Mouse (Mus musculus): Measurements from ENCODE around the gene Scgb1b30. TPM values are rescaled to one million over a fixed set of nuclear protein-coding genes. Genes with fewer than 3 reads are reported as not detected.
A peak's percentile ranks its signal among the peaks of the same experiment; 100 is the strongest.
"Not testable (repeated sequence)": the region's sequence is repeated elsewhere in the genome, so short reads cannot be mapped to it uniquely, and the experiment has no call there.

Gene Scgb1b30
- not detected for total RNA-seq (2021)

DNA sequence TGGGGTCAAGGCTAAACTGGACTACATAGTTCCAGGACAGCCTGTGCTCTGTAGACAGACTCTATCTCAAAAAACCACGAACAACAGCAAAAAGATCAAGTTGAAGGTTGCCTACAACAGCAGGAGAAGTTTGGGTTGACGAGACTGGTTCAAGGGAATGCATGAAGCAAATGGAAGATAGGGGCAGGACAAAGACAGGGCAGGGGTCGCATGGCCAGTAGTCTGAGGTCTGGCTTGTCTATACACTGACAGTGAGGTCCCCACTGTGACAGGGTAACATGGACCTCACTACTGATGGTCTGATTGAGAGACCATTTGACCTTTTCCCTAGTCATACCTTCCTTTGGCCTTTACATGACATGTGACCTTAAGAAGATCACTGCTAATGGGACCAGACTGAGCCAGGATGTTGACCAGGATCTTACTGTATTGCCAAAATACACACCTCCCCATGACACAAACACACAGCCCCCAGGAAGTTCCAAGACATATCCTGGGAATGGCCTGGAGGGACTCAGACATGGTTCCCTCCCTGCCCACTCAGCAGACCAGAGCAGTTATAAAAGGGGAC is at the start of gene Scgb1b30:
Gene Scgb1b30 (plus strand): TSS at position 521 of the 571 bp plus-strand sequence.
- intact Hi-C loops (cut with DNase I), result no loop called here
- DNase-seq, result no peak

DNA sequence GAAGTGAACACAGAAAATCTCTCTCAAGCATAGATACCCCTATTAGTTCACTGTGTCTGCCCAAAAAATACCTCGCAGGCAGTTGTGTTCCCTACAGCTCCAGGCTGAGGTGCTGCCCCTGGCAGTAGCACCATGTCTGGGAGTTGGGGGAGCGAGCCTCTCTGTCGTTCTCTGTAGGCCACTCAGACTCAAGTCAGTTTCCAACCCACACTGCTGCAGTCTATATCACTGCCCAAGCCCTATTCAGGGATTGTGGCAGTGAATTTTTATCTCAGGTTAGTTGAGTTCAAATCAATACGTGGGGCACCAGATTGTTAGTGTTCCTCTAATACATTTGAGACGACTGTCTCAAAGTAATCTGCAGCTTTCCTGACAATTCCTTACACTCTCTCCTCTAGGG is 27.1 kb upstream of the Scgb1b30 start:
- intact Hi-C loops (cut with DNase I); DNase-seq: not testable (repeated sequence)

DNA sequence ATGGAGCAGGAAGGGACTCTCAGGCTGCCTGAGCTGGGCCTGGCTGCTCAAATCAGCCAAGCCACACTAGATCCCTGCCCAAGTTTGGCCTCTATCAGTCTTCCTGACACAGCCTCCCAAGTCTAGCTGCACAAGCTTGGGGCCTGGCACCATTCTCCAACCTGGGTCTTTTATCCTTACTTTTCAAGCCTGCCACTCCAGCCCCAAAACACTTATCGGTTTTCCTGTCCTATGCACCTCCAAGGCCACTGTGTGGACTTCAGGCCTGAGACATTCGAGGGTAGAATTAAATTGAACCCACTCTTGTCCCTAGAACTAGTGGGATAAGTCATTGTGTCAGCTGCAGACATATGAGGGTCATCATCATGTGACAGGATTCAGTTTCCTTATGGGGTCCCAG is 4.8 kb downstream of the Scgb1b30 start:
- intact Hi-C loops (cut with DNase I), result no loop called here
- DNase-seq, result no peak

DNA sequence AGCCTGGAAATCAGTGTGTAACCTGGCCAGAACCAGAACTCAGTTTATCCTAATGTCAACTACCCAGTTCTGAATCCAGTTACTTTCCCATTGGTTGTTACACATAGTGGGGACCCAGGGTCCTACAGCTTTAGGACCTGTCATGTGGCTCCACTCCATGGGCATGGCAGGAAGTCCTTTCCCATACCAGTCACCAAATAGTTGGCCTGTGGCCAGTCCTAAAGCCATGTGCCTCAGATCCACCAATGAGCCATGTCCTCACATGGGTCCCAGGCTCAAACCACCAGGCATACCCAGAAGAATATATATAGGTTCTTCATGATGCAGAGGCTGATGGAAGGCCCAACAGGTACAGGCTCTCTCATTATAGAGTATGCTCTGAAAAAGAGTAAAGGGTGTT is 6.0 kb downstream of the Scgb1b30 start:
- intact Hi-C loops (cut with DNase I), result no loop called here
- no peak for DNase-seq

DNA sequence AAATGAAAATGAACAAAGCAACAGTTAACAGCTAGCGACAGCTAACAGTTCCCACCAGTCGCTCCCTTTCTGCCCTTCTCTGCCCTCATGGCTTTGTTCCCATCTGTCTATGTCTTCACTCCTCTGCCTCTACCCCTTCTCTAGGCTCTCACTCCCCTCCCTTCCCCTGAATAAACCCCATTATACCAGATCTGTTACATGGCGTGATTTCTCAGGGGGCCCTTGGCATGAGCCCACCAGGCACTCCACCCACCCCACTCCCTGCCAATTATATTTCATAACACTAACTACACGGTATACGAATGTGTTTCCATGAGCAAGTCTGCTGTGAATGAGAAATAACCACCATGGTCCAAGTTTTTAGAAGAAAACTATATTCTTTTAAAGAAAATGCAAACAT is 14.0 kb downstream of the Scgb1b30 start:
- DNase-seq, result no peak
- intact Hi-C loops (cut with DNase I), result no loop called here

DNA sequence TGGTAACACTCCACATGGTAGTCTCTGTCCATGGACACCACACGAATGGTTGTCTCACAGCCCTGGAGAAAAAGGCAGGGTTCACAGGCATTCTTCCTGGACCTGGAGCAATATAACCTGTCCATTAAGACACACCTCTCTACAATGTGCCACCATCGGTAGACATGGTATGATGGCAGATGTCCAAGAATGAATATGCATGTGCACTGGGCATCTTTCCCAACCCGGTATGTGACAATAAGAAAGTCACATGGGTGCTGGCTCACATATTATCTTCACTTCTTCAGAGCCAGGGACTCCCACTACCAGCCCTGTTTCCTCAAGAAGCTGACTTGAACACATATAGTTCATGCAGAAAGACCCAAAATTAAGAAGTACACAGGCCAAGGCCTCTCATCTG is 21.4 kb downstream of the Scgb1b30 start:
- DNase-seq, result no peak
- intact Hi-C loops (cut with DNase I), result no loop called here

DNA sequence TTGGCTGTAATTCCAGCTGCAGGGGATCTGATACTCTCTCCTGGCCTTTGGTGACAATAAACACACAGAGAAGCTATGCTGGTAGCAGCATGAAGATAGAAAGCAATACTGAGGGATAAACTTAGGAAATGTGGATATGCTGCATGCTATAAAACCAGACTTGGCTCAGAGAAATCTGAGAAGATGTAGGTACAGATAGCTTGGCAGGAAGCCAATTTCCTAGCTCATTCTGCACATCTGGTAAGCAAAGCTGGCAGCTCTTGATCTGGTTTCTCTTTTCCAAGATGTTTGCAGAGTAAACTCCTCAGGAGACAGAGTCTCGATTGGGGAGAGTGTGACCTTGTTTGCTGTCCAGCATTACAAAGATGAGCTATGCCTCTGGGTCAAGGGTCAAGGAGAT is 25.4 kb downstream of the Scgb1b30 start:
- intact Hi-C loops (cut with DNase I); DNase-seq: not testable (repeated sequence)

DNA sequence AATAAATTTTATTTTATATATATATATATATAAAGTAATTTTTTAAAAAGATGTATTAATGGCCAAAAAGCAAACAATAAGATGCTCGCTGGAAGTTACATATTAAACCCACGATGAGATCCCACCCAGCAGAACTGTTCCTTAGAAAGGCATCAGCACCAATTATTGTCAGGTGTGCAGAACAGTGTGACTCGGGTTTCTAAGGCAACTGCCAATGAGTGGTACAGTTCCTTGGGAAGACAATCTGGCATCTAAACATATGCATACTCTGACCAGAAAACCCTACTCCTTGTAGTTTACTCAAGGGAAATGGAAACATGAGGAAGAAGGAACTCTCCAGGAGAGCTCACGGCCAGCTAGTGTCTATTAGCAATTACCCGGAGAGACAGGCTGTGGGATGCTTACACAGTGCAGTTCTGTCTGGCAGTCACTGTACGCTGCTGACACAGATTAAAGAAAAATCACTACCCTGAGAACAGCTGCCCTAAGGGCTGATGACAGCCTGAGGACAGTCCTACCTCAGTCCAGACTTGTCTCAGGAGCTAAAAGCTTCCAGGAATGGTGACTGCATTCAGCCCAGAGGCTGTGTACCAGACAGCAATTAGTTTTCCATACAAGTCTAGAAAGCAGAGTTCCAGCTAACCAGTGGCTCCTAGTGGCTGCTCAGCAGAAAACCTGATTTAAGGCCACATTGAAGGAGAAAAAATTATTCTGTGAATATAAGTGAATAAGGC is 27.9 kb downstream of the Scgb1b30 start:
- no peak for DNase-seq

DNA sequence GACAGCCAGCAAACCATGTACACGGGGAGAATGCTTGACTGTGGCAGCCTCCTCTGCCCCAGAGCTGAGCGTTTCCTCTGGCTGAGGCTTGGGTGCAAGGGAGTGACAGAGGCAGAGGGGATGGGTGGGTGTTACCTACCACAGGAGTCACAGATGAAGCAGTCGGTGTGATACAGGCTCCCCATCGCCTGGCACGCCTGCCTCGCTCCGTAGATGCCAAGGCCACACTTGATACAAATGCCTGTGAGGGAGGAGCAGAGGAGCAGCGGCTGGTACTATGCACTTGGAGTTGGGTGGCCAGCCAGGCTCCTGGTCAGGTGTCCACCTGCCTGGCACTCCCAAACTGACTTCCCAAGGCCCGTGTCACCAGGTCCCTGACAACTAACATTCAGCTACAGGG is 30.1 kb downstream of the Scgb1b30 start:
- intact Hi-C loops (cut with DNase I), result no loop called here
- DNase-seq, result no peak

More for the DNA sequence above, 27.9 kb downstream of the Scgb1b30 start:
- intact Hi-C loops (cut with DNase I), result no loop called here

DNA sequence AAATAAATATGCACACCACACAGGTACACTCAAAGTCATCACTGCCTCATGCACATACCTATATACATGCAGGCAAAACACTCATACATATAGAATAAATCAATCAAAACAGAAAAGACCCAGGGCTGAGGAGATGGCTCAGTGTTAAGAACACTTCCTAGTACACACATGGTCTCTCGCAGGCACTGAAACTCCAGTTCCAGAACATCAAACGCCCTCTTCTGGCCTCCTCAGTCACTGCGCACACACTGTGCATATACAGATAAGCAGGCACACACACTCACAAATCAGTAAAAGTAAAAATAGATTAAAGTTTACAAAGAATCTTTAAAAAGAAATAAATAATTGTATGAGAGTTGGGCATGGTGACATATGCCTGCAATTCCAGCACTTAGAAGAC is 31.1 kb downstream of the Scgb1b30 start:
- DNase-seq, result no peak

DNA sequence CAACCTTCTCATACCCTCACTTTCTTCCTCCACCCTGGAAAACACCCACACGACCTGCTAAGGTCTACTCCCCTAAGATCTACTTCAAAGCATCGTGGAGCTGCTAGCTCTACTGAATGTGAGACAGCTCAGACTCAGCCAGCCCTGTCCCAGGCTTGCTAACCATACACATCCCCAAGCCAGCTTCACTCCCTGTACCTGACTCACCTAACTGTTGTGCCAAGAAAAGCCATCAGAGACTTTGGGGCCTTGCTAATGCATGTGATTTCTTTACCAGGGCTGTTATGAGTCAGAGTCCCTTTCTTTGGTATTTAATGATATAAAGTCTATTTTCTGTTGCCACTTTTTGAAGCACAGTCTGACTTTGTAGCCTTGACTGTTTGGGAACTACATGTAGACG is 35.9 kb downstream of the Scgb1b30 start:
- no peak for DNase-seq
- intact Hi-C loops (cut with DNase I), result loop anchor here (5.0 kb wide), 1 partner anchor 66 kb away; the partner anchor contains the start of gene Pdcd2l

More for the DNA sequence above, 31.1 kb downstream of the Scgb1b30 start:
- intact Hi-C loops (cut with DNase I), result no loop called here

DNA sequence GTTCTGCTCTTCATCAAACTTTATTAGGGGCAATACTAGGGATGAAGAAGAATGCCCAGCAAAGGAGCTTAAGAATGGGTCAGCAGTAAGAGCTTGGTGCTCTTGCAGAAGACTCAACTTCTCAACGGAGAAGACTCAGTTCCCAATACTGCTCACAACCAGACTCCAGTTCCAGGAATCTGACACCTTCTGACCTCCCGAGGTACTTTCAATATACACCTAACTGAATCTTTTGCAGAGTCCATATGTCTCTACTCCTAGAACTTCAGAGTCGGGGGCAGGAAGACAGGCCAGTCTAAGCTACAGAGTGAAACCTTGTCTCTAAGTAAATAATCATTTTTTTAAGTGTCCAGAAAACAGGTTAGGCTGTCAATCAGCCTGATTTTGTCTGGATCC is 36.7 kb downstream of the Scgb1b30 start:
- intact Hi-C loops (cut with DNase I), result loop anchor here (2.0 to 5.0 kb wide), 2 partner anchors 37 to 65 kb away; partner anchors contain the start of genes Pdcd2l and Uba2

DNA sequence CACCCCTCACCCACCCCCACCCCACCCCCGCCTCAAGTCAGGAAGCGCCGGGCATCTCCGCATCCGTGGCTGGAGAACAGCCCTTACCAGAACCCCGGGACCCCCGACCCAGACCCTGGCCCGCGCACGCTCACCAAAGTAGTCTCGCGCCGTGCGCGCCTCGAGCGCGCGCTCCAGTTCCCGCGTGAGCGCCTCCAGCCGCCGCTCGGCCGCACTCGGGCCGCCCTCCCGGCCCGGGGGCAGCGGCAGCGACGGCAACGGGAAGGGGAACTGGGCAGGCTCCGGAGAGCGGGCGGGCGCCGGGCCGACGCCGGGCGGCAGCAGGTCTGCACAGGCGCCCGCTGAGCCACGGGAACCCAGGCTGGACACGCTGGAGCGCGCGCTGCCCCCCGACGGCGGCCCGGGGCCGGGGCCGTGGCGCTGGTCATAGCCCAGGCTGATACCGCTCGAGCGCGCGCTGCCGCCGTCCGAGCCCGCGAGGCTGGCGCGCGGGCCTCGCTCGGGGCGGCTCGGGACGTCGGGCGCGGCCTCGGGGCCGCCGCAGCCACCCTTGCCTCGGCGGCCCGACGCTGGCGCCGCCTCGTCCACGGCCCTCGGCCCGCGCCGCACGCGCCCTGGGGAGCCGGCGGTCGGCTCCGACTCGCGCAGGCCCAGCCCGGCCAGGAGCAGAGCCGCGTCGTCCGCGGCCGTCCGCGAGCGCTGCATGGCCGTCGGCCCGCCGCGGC is 37.3 kb downstream of the Scgb1b30 start:
- intact Hi-C loops (cut with DNase I), result loop anchor here (2.0 to 5.0 kb wide), 2 partner anchors 36 to 65 kb away; partner anchors contain the start of genes Pdcd2l and Uba2
- DNase-seq, result peak; percentile 29 to 48

More for the DNA sequence above, 36.7 kb downstream of the Scgb1b30 start:
- no peak for DNase-seq

DNA sequence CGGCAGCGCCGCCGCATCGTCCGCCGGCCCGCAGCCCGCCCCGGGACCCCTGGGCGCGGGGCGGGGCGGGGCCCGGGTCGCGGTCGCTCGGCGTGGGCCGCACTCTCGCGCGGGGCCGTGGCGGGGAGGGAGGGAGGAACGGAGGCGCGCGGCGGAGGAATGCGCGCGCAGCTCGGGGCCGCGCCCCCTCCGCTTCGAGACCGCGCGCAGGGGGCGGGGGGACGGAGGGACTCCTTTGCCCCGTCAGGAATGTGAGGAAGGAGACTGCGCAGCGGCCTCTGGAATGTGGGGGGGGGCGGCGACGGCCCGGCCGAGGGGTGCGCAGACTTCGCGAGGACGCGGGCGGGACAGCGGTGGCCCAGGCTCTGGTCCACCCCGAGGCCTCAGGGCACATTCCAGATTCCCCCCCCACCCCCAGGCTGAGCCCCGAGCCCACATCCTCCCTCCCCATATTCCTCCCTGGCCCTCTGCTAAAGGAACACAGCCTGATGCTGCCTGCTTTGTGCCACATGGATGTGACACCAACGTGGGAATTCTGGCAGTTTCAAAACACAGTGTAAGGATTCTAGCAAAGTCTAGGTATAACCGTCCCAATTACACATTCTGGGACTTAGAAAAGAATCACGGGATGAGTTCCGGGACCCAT is 38.0 kb downstream of the Scgb1b30 start, which contains the start of gene Wtip:
Gene Wtip (minus strand): TSS at position 152 of the 646 bp plus-strand sequence.
- peak; percentile 74 to 81 for DNase-seq
- intact Hi-C loops (cut with DNase I), result loop anchor here (2.0 to 5.0 kb wide), 2 partner anchors 36 to 64 kb away; partner anchors contain the start of genes Pdcd2l and Uba2

DNA sequence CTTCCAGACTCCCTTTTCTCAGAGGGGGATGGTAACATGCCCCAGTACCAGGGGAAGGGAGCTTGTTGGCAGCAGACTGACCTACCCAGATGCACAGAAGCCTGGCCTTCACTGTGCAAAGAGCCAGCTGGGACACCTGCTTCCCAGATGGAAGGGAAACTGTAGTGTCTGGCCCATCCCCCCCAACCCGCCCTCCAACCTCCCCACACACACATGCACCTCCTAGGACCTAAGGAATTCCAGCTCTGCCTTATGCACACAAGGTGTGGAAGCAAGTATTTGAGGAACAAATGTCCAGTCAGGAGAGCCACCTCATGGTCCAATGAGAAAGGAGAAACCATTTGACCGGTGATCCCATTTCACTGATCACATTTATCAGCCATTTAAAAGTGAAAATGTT is 39.1 kb downstream of the Scgb1b30 start:
- intact Hi-C loops (cut with DNase I), result loop anchor here (5.0 kb wide), 1 partner anchor 63 kb away; the partner anchor contains the start of gene Pdcd2l
- DNase-seq, result no peak

DNA sequence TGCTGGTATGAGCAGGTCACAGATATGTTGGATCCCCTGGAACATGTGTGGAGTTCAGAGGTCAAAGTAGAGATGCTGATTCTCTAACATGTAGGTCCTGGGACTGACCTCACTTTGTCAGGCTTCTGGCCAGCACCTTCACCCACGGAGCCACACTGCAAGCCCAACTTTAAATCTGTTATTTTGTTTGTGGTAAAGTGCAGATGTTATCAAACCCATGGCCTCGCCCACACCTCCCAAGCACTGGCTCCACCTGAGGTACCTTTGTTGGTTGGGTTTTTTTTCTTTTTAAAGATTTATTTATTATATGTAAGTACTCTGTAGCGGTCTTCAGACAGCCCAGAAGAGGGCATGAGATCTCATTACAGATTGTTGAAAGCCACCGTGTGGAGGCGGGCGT is 44.3 kb downstream of the Scgb1b30 start:
- intact Hi-C loops (cut with DNase I), result no loop called here
- DNase-seq, result no peak

DNA sequence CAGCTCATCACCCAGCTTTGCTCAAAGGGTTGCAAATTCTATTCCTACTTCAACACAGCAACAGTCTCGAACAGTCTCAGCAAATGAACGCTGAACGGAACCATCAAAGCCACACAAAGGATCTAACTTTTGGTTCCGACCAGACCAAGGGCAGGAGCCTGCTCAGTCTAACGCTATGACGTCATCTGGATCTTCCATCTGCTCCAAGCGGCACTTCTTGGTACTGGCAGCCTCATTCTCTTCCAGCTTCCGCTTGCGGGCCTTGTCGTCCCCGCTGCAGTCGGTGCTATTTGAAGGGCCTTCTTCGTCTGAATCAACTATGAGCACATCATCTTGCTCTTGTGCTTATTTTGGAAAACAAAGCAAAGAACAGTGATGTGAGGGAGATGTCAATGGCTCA is 45.9 kb downstream of the Scgb1b30 start:
- intact Hi-C loops (cut with DNase I), result no loop called here
- no peak for DNase-seq

DNA sequence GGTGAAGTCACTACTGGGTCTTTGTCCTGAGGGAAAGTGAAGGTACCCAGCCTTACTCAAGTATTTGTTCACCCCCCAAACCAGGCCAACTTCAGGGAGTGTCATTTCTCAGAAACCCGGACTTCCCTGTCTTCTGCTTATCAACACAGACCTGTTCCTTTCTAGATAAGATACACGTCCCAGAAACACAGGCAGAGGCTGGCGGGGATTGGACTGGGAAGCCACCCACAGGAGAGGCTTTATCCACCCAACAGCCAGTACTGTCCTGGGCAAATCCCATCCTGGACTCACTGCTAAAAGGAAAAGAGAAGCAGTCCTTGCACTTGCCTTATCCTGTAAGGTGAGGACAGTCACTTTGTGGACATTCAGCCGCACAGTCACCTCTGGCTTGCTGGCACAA is 52.0 kb downstream of the Scgb1b30 start:
- intact Hi-C loops (cut with DNase I), result no loop called here
- no peak for DNase-seq

All from heart, postnatal 36 days (tissue).